Mouse (Mus musculus) regulatory T cell (primary cell): ENCODE measurements around the gene Fbxo5.

Source experiments
- in situ Hi-C: fragments of 300-600 bp; cut with MboI, MseI; formaldehyde crosslinking; loops from one replicate; pipeline ENCODE4 v1.15.1; 2025; ENCODE audit warnings: high pct_unique_total_duplicates

Fbxo5 gene

GRCm38 (mm10) chr10:5805243-5805730, at the start of gene Fbxo5:
TSS of gene Fbxo5 (minus strand) at chr10:5805600.
- in situ Hi-C loops, result loop anchor here (10.0 to 25.0 kb wide), 4 partner anchors 1418 to 1882 kb away; partner anchors contain the start of genes Lats1, Pcmt1 and Zbtb2

- in situ Hi-C loops, result no loop called here
Measured at GRCm38 (mm10) chr10:5853290-5853868, 48.0 kb upstream of the Fbxo5 start.

GRCm38 (mm10) chr10:5846939-5847338, 41.5 kb upstream of the Fbxo5 start:
- in situ Hi-C loops, result no loop called here

GRCm38 (mm10) chr10:5841369-5841768, 36.0 kb upstream of the Fbxo5 start:
- in situ Hi-C loops, result no loop called here

- in situ Hi-C loops, result no loop called here
Measured at GRCm38 (mm10) chr10:5826336-5827025, 21.1 kb upstream of the Fbxo5 start.

GRCm38 (mm10) chr10:5824779-5825178, 19.4 kb upstream of the Fbxo5 start:
- in situ Hi-C loops, result loop anchor here (25.0 kb wide), 3 partner anchors 1437 to 1863 kb away; partner anchors contain the start of genes Lats1, Pcmt1 and Zbtb2

- in situ Hi-C loops, result loop anchor here (25.0 kb wide), 3 partner anchors 1437 to 1863 kb away; partner anchors contain the start of genes Lats1, Pcmt1 and Zbtb2
Measured at GRCm38 (mm10) chr10:5823740-5824491, 18.5 kb upstream of the Fbxo5 start, which contains the start of gene Mtrf1l. TSS of gene Mtrf1l (minus strand) at chr10:5823910.

- in situ Hi-C loops, result loop anchor here (25.0 kb wide), 3 partner anchors 1436 to 1864 kb away; partner anchors contain the start of genes Lats1, Pcmt1 and Zbtb2
Measured at GRCm38 (mm10) chr10:5823291-5823739, 17.9 kb upstream of the Fbxo5 start.

GRCm38 (mm10) chr10:5818772-5819171, 13.4 kb upstream of the Fbxo5 start:
- in situ Hi-C loops, result loop anchor here (25.0 kb wide), 3 partner anchors 1431 to 1869 kb away; partner anchors contain the start of genes Lats1, Pcmt1 and Zbtb2

GRCm38 (mm10) chr10:5815968-5816367, 10.6 kb upstream of the Fbxo5 start:
- in situ Hi-C loops, result loop anchor here (25.0 kb wide), 3 partner anchors 1429 to 1871 kb away; partner anchors contain the start of genes Lats1, Pcmt1 and Zbtb2

- in situ Hi-C loops, result loop anchor here (25.0 kb wide), 3 partner anchors 1426 to 1874 kb away; partner anchors contain the start of genes Lats1, Pcmt1 and Zbtb2
Measured at GRCm38 (mm10) chr10:5813724-5814123, 8.3 kb upstream of the Fbxo5 start.

- in situ Hi-C loops, result loop anchor here (10.0 to 25.0 kb wide), 4 partner anchors 1420 to 1880 kb away; partner anchors contain the start of genes Lats1, Pcmt1 and Zbtb2
Measured at GRCm38 (mm10) chr10:5807683-5808082, 2.3 kb upstream of the Fbxo5 start.

GRCm38 (mm10) chr10:5806996-5807395, 1.6 kb upstream of the Fbxo5 start:
- in situ Hi-C loops, result loop anchor here (10.0 to 25.0 kb wide), 4 partner anchors 1420 to 1880 kb away; partner anchors contain the start of genes Lats1, Pcmt1 and Zbtb2

GRCm38 (mm10) chr10:5806416-5806815, 1.0 kb upstream of the Fbxo5 start:
- in situ Hi-C loops, result loop anchor here (10.0 to 25.0 kb wide), 4 partner anchors 1419 to 1881 kb away; partner anchors contain the start of genes Lats1, Pcmt1 and Zbtb2

GRCm38 (mm10) chr10:5805731-5806307, 419 bp upstream of the Fbxo5 start:
- in situ Hi-C loops, result loop anchor here (10.0 to 25.0 kb wide), 4 partner anchors 1419 to 1881 kb away; partner anchors contain the start of genes Lats1, Pcmt1 and Zbtb2

- in situ Hi-C loops, result loop anchor here (10.0 to 25.0 kb wide), 4 partner anchors 1417 to 1883 kb away; partner anchors contain the start of genes Lats1, Pcmt1 and Zbtb2
Measured at GRCm38 (mm10) chr10:5804691-5805156, 676 bp downstream of the Fbxo5 start.

- in situ Hi-C loops, result loop anchor here (10.0 to 25.0 kb wide), 4 partner anchors 1416 to 1884 kb away; partner anchors contain the start of genes Lats1, Pcmt1 and Zbtb2
Measured at GRCm38 (mm10) chr10:5803739-5804138, 1.7 kb downstream of the Fbxo5 start.

GRCm38 (mm10) chr10:5802866-5803265, 2.5 kb downstream of the Fbxo5 start:
- in situ Hi-C loops, result loop anchor here (10.0 to 25.0 kb wide), 4 partner anchors 1416 to 1884 kb away; partner anchors contain the start of genes Lats1, Pcmt1 and Zbtb2

- in situ Hi-C loops, result loop anchor here (10.0 to 25.0 kb wide), 4 partner anchors 1413 to 1887 kb away; partner anchors contain the start of genes Lats1, Pcmt1 and Zbtb2
Measured at GRCm38 (mm10) chr10:5800490-5800889, 4.9 kb downstream of the Fbxo5 start.

GRCm38 (mm10) chr10:5798069-5798468, 7.3 kb downstream of the Fbxo5 start:
- in situ Hi-C loops, result no loop called here
